31 mouse cellular contexts compared by ENCODE assay signal in genomic region chr3:88646426-88646995, GRCm38 (mm10). TPM values are rescaled to one million over a fixed set of nuclear protein-coding genes. Genes with fewer than 3 reads are reported as not detected.
DNase-seq lines count a peak whose midpoint lies in the region; ATAC-seq and TF ChIP-seq lines count a peak whose summit lies in the region.
"Had no signal": no experiment of that assay in that cellular context is flagged by ENCODE, and none has a peak within 500 bp of the region (broad histone marks: within the 10 kb centered on the region; RNA-seq: fewer than 3 reads in every experiment).

No protein-coding gene starts in this region.

- WGBS in midbrain, postnatal 0 days: 89% methylated on average over 6 of the region's 6 CpGs

- no peaks in the 10 kb centered on the region for H3K4me1 ChIP-seq in midbrain, postnatal 0 days (ENCODE audit: insufficient read depth, low read length)
- H3K4me1 ChIP-seq: embryonic facial prominence, embryonic 12.5 days; forebrain, embryonic 15.5 days; hindbrain, embryonic 13.5 days had no signal

- no peak overlapping the region for H3K27ac ChIP-seq in gastrocnemius, adult 2 months
- no peak overlapping the region for H3K27ac ChIP-seq in midbrain, postnatal 0 days (ENCODE audit: low read depth, low read length)
- H3K27ac ChIP-seq: embryonic facial prominence, embryonic 12.5 days; heart, embryonic 15.5 days; hindbrain, postnatal 0 days had no signal

- intact Hi-C loops in gastrocnemius, adult 2 months (cut with DNase I): no loop called here

- peaks cover 55% of the 10 kb centered on the region for H3K36me3 ChIP-seq in midbrain, postnatal 0 days (ENCODE audit: insufficient read depth, low read length)

- no peaks in the 10 kb centered on the region for H3K27me3 ChIP-seq in midbrain, postnatal 0 days (ENCODE audit: insufficient read depth, low read length)
- H3K27me3 ChIP-seq: embryonic facial prominence, embryonic 12.5 days; forebrain, embryonic 15.5 days; heart, embryonic 15.5 days; hindbrain, embryonic 13.5 days; Patski had no signal

- H3K9ac ChIP-seq in midbrain, postnatal 0 days (replicated peaks; ENCODE audit: low read length, poor library complexity, severe bottlenecking): no peak overlapping the region
- H3K9ac ChIP-seq: embryonic facial prominence, embryonic 12.5 days; forebrain, embryonic 15.5 days; heart, embryonic 15.5 days; hindbrain, embryonic 13.5 days had no signal

- no peak overlapping the region for H3K4me3 ChIP-seq in gastrocnemius, adult 2 months
- H3K4me3 ChIP-seq in midbrain, postnatal 0 days (ENCODE audit: low read depth, low read length): no peak overlapping the region
- H3K4me3 ChIP-seq: embryonic facial prominence, embryonic 12.5 days; forebrain, embryonic 15.5 days; heart, embryonic 15.5 days; hindbrain, embryonic 13.5 days had no signal

- no peak overlapping the region for H3K4me2 ChIP-seq in midbrain, postnatal 0 days (ENCODE audit: low read depth, low read length, poor library complexity, severe bottlenecking)
- H3K4me2 ChIP-seq: embryonic facial prominence, embryonic 12.5 days; forebrain, embryonic 15.5 days; heart, embryonic 11.5 days; heart, embryonic 15.5 days; hindbrain, embryonic 13.5 days had no signal

- TF ChIP-seq CTCF in gastrocnemius, adult 2 months (IDR thresholded peaks at IDR 0.05): no peak
- TF ChIP-seq CTCF in midbrain, postnatal 0 days (IDR thresholded peaks at IDR 0.05): no peak

- DNase-seq in gastrocnemius, adult 2 months: peak; percentile 13
- DNase-seq in gastrocnemius, postnatal 25 days: no peak
- DNase-seq in urinary bladder, adult 2 months (ENCODE audit: low spot score): peak; percentile 13
- DNase-seq in urinary bladder, adult 18-20 months (ENCODE audit: low spot score in 2 of 2): no peak
- DNase-seq in WW6 (ENCODE audit: low read depth, low spot score): peak; percentile 46
- DNase-seq in testis, postnatal 10 days (ENCODE audit: low spot score): no peak
- no peak for DNase-seq in midbrain, postnatal 0 days (ENCODE audit: low spot score)
- DNase-seq: adrenal gland, postnatal 10 days; B cell, adult 2 months; cerebellum, adult 11 months; cerebellum, adult 8-10 months; cerebellum, postnatal 25 days; gastrocnemius, postnatal 36 days; heart, adult 18-20 months; heart, postnatal 14 days had no signal

- H3K9me3 ChIP-seq in midbrain, postnatal 0 days (ENCODE audit: low read length): no peaks in the 10 kb centered on the region
- H3K9me3 ChIP-seq: embryonic facial prominence, embryonic 12.5 days; forebrain, embryonic 15.5 days; G1E; heart, embryonic 15.5 days; hindbrain, embryonic 13.5 days had no signal

- no peak for ATAC-seq in midbrain, postnatal 0 days (ENCODE audit: low FRiP score)
- ATAC-seq: CD4-positive, CD25-positive, alpha-beta regulatory T cell, adult 4 months; forebrain, embryonic 15.5 days; hindbrain, postnatal 0 days; Patski had no signal

RNA-seq across cellular contexts. Expression of gene Rxfp4, which starts 6.4 kb away (rescaled TPM):
- total RNA-seq in gastrocnemius, adult 2 months (2021): not detected
- total RNA-seq in gastrocnemius, postnatal 25 days (2021): not detected
- not detected in 2 replicates for polyA plus RNA-seq in urinary bladder, adult 2 months (2012; rRNA removed)
- total RNA-seq in midbrain, postnatal 0 days (2014; rRNA removed): 0.42 TPM in 1 of 2 replicates, not detected in the other
- not detected in 2 replicates for polyA plus RNA-seq in midbrain, postnatal 0 days (2015; fragmentation: Nextera tagmentation; extraction: Ambion mirVana)
- total RNA-seq: adrenal gland, postnatal 10 days; adrenal gland, postnatal 4 days; G1E; gastrocnemius, adult 18-20 months; gastrocnemius, postnatal 36 days; heart, adult 18-20 months; heart, postnatal 14 days; hematopoietic stem cell, adult 5-6 weeks; hindbrain, postnatal 0 days had no signal
- polyA plus RNA-seq: brain, embryonic 14.5 days; cortical plate, adult 2 months; embryonic facial prominence, embryonic 12.5 days; forebrain, embryonic 11.5 days; forebrain, embryonic 15.5 days; G1E; heart, embryonic 11.5 days; heart, embryonic 15.5 days; hindbrain, embryonic 13.5 days; hindbrain, postnatal 0 days; intestine, embryonic 14.5 days; Patski had no signal

RNA-seq across cellular contexts. Expression of gene Khdc4, which starts 39.1 kb away (rescaled TPM):
- 10 to 100 TPM; 24.0 TPM for total RNA-seq in gastrocnemius, adult 2 months (2021)
- total RNA-seq in gastrocnemius, postnatal 25 days (2021): 10 to 100 TPM; 22.6 to 23.0 TPM
- 76.3 and 121 TPM in 2 replicates for polyA plus RNA-seq in urinary bladder, adult 2 months (2012; rRNA removed)
- 71.8 and 96.5 TPM in 2 replicates for total RNA-seq in midbrain, postnatal 0 days (2014; rRNA removed)
- 66.8 and 70.5 TPM in 2 replicates for polyA plus RNA-seq in midbrain, postnatal 0 days (2015; fragmentation: Nextera tagmentation; extraction: Ambion mirVana)

RNA-seq across cellular contexts. Expression of gene Arhgef2, which starts 40.7 kb away (rescaled TPM):
- total RNA-seq in gastrocnemius, adult 2 months (2021): 10 to 100 TPM; 22.4 to 24.7 TPM
- 10 to 100 TPM; 28.1 to 33.0 TPM for total RNA-seq in gastrocnemius, postnatal 25 days (2021)
- polyA plus RNA-seq in urinary bladder, adult 2 months (2012; rRNA removed): 47.7 and 57.3 TPM in 2 replicates
- 59.6 and 80.3 TPM in 2 replicates for total RNA-seq in midbrain, postnatal 0 days (2014; rRNA removed)
- polyA plus RNA-seq in midbrain, postnatal 0 days (2015; fragmentation: Nextera tagmentation; extraction: Ambion mirVana): 38.9 and 46.8 TPM in 2 replicates

Comparison
In these comparisons a context has a peak if more than half of its experiments do, and no peak if none do; other contexts are left out.
1. DNase-seq: peak in gastrocnemius, adult 2 months (single experiment), urinary bladder, adult 2 months (single experiment) and WW6 (single experiment); none in gastrocnemius, postnatal 25 days (single experiment), urinary bladder, adult 18-20 months (0 of 2), testis, postnatal 10 days (single experiment) and midbrain, postnatal 0 days (single experiment).